Mouse (Mus musculus) testis, adult 2 months (tissue): ENCODE results near the gene Grb2. TPM values are rescaled to one million over a fixed set of nuclear protein-coding genes. Genes with fewer than 3 reads are reported as not detected.

Source experiments
- H3K27ac ChIP-seq: fragments of 200-500 bp; 2 replicates; pipeline ENCODE4 v1.5.1; 2012; ENCODE audit warnings: low read depth, low read length; ENCODE audit not compliant: control insufficient read depth, insufficient read depth
- H3K27me3 ChIP-seq: fragments of 200-500 bp; 2 replicates; pipeline ENCODE4 v1.6.1; 2012; ENCODE audit warnings: mild to moderate bottlenecking, low read length, moderate library complexity; ENCODE audit not compliant: control insufficient read depth, insufficient read depth
- H3K36me3 ChIP-seq: fragments of 200-500 bp; 2 replicates; pipeline ENCODE4 v1.6.1; 2012; ENCODE audit warnings: mild to moderate bottlenecking, low read length; ENCODE audit not compliant: control insufficient read depth, insufficient read depth
- H3K4me1 ChIP-seq: fragments of 200-500 bp; 2 replicates; pipeline ENCODE4 v1.6.1; 2012; ENCODE audit warnings: low read length; ENCODE audit not compliant: control insufficient read depth, insufficient read depth
- H3K4me3 ChIP-seq: fragments of 200-500 bp; 2 replicates; pipeline ENCODE4 v1.5.1; 2012; ENCODE audit warnings: low read depth, mild to moderate bottlenecking, low read length, moderate library complexity, mixed read lengths; ENCODE audit not compliant: control insufficient read depth
- CTCF ChIP-seq: fragments of 200-500 bp; IDR thresholded peaks from 2 replicates; pipeline ENCODE4 v1.5.1; 2012; ENCODE audit warnings: low read depth, mild to moderate bottlenecking, inconsistent platforms, low read length, moderate library complexity; ENCODE audit not compliant: control insufficient read depth, insufficient read depth, insufficient replicate concordance
- POLR2A ChIP-seq: fragments of 200-500 bp; IDR thresholded peaks from 2 replicates; pipeline ENCODE4 v1.6.1; 2012; ENCODE audit warnings: low read depth, mild to moderate bottlenecking, inconsistent platforms, low read length, moderate library complexity; ENCODE audit not compliant: control insufficient read depth
- polyA plus RNA-seq: library from polyadenylated mRNA; depleted of rRNA; stranded (reverse); fragments of >200 nt; gene quantifications from 2 replicates; pipeline ENCODE4 v1.2.3, GENCODE M21; 2012

Gene Grb2
- polyA plus RNA-seq, 1 experiment = 7.7 TPM

GRCm38 (mm10) chr11:115613138-115613945 lies 95.1 kb downstream of the Grb2 start:
- peak overlapping the region; percentile 95 for H3K27ac ChIP-seq
- H3K4me3 ChIP-seq = peak overlapping the region; percentile 93
- H3K36me3 ChIP-seq = peaks cover 3% of the 10 kb centered on the region
- H3K27me3 ChIP-seq = no peaks in the 10 kb centered on the region
- no peak for TF ChIP-seq CTCF
- no peak; the same call in 1 of the 2 replicates for TF ChIP-seq POLR2A
- peaks cover 8% of the 10 kb centered on the region for H3K4me1 ChIP-seq

DNA sequence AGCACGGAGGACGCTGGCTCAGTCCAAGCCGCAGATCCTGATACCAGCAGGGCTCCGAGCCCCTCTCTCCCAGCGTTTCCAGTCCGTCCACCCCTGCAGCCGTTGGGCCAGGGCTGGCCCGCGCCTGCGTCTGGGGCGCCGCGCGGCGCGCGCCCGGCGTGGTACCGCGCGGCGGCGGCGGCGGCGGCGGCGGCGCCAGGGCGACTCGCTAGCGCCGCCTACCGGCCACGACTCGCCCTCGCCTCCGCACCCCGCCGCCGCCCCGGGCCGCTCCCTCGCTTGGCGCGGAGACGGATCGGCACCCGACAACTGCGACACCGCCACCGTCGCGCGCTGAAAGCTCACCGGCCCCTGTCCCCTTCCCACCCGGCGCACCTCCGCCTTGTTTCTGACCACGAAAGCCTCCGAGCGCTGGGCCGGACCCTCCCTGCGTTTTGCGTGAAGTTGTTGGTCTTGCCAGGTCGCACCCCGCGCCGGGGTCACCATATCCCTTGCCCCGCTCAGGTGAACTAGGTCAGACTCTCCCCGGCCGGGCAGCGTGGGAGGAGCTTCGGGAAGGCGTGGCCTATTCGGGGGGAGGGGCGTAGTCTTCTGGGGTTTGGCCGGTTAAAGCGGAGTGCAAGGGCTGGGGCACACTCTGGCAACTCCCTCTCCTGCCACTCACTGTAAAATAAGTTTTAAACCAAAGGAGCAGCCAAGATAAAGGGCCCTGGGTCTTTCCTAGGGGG lies 95.8 kb downstream of the Grb2 start, which contains the start of gene Mif4gd:
Gene Mif4gd, minus strand, starts transcription at position 560 of the 728 bp plus-strand sequence.
- H3K27me3 ChIP-seq = no peaks in the 10 kb centered on the region
- H3K36me3 ChIP-seq = peaks cover 3% of the 10 kb centered on the region
- peaks cover 8% of the 10 kb centered on the region for H3K4me1 ChIP-seq
- peak within 1 kb of the TSS; percentile 99 for H3K27ac ChIP-seq
- TF ChIP-seq CTCF (peak; percentile 57), POLR2A (peak; percentile 71)
- peak within 1 kb of the TSS; percentile 93 for H3K4me3 ChIP-seq

DNA sequence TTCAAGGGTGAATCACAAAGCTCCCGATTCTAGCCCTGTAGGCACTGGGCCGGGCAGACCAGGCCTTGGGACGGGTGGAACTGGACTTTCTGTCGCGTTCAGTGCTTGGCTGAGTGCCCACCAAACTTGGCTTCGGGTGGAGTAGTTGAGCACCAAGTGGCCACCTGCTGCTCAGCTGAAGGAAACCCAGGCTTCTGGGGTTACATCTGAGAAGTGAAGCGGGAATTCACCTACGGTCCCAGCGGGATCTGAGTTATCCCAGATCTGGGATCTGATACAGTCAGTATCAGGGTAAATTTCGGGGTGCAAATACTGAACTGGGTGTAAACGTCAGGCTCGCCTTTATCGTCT lies 96.4 kb downstream of the Grb2 start:
- H3K4me3 ChIP-seq = peak overlapping the region; percentile 93
- no peak for TF ChIP-seq CTCF
- TF ChIP-seq POLR2A = no peak
- H3K4me1 ChIP-seq = peaks cover 8% of the 10 kb centered on the region
- H3K36me3 ChIP-seq = peaks cover 3% of the 10 kb centered on the region
- peak overlapping the region; percentile 99 for H3K27ac ChIP-seq
- no peaks in the 10 kb centered on the region for H3K27me3 ChIP-seq

DNA sequence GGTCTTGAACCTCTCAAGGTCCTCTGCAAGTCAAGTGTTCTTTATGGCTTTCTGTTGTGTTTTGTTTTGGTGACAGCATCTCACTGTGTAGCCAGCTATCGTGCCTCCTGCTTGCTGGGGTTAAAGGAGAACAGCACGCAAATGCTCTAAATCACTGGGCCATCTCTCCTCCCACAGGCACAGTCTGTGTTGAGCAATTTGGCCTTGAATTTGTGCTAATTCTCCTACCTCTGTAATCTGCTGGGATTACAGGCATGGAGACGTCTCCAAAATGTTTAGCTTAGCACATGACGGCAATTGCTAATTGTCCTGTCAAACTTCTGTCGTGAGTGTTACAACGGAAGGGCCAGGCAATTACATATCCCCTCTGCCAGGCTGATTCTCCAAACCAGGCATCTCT lies 97.2 kb downstream of the Grb2 start:
- Histone ChIP-seq H3K36me3 (peaks cover 4% of the 10 kb centered on the region), H3K27ac (peak overlapping the region; percentile 99; the same call in 1 of the 2 replicates), H3K4me1 (peaks cover 8% of the 10 kb centered on the region), H3K4me3 (peak overlapping the region; percentile 93), H3K27me3 (no peaks in the 10 kb centered on the region)
- 0 out of 2 replicates have a peak, but pooled peaks have one; percentile 13 for TF ChIP-seq POLR2A
- no peak for TF ChIP-seq CTCF

GRCm38 (mm10) chr11:115609576-115609975 lies 98.8 kb downstream of the Grb2 start:
- no peak for TF ChIP-seq CTCF
- no peak for TF ChIP-seq POLR2A
- no peak overlapping the region for H3K27ac ChIP-seq
- H3K27me3 ChIP-seq = no peaks in the 10 kb centered on the region
- H3K4me1 ChIP-seq = peaks cover 8% of the 10 kb centered on the region
- H3K4me3 ChIP-seq = no peak overlapping the region
- peaks cover 4% of the 10 kb centered on the region for H3K36me3 ChIP-seq

DNA sequence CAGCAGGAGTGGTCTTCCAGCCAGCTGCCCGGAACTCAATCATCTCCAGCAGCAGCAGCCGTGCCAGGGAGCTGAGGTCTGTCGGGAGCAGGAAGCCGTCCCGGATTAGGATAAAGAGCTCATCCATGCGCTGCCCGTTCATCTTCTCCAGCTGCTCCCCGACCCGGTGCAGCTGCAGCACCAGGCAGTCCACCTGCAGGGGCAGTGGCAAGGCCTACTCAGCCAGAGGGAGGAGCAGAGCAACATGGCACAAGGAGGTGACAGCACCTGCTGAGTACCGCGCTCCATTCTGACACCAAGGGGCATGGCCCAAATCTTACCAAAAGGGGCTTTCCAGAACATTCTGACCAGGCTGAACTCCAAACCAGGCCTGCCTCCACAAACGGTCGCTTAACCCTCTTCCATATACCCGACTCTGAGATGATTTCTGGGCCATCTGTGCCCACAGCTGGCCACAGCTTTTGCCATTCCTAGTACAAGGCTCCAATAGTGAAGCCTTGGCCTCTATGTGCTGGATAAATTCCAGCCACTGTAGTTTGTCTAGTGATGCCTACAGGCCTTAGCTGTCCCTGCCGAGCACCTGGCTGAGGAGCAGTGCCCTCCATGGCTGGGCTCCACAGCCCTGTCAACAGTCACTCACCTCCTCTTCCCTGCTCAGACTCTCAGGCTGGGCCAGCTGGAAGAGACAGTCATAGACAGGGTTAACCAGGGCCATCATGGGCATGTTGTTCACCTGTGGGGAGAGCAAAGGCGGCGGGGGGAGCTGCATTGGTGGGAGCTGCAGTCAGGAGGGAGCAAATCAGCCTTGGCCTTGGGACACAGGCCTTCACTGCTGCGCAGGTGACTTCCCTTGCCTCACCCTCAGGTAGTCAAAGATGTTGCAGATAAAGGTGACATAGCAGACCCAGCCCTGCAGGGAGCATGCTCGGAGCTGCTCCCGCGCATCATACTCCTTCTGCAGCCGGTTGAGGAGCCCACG lies 99.7 kb downstream of the Grb2 start:
- Histone ChIP-seq H3K4me1 (peaks cover 8% of the 10 kb centered on the region), H3K4me3 (no peak overlapping the region), H3K27ac (no peak overlapping the region), H3K36me3 (peaks cover 4% of the 10 kb centered on the region), H3K27me3 (no peaks in the 10 kb centered on the region)
- TF ChIP-seq CTCF (no peak), POLR2A (no peak; the same call in 1 of the 2 replicates)

DNA sequence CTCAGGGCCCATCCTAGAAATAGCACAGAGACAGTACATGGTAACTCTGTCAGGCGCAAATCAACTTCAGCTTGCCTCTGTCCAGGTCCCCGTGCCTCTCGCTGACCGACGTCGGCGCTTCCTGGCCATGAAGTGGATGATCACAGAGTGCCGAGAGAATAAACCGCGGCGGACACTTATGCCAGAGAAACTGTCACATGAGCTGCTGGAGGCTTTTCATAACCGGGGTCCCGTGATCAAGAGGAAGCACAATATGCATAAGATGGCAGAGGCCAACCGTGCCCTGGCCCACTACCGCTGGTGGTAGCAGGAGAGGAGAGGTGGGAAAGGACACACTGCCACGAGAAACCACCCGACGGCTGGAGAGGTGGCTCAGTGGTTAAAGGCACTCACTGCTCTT lies 101.7 kb downstream of the Grb2 start:
- Histone ChIP-seq H3K4me1 (peaks cover 4% of the 10 kb centered on the region), H3K4me3 (no peak overlapping the region), H3K27ac (no peak overlapping the region), H3K36me3 (peaks cover 3% of the 10 kb centered on the region), H3K27me3 (no peaks in the 10 kb centered on the region)
- TF ChIP-seq POLR2A = no peak
- TF ChIP-seq CTCF = no peak
